Mouse (Mus musculus): ENCODE measurements around the gene Timm44. TPM values are rescaled to one million over a fixed set of nuclear protein-coding genes. Genes with fewer than 3 reads are reported as not detected.

Gene Timm44
- polyA plus RNA-seq, 1 experiment from 2014 or later = 74.6 TPM

DNA sequence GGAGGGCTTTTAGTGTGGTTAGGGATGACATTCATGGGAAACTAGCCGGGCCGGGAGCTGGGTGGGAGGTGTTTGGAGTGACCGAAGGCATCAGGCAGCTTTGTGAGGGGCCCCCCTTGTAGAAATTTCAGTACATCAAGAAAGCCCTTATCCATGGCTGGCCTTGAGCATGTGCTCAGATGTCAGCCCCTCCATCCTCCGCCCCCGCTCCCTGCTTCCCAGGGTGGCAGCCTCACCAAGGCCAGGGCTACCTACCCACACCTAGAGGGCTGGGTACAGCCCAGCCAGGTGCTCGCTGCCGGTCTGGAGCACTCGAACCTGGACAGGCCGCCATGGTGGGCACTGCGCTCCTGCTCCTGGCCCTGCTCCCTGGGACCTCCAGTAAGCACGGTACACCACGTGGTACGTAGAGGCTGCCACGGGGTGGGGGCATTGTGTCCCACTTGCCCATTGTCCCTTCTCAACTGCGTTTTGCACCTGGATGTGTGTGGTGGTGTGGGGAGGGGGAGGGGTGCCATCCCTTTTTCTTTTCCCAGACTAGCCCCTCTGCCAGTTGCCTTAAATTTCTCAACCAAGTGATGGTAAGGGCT, 27.7 kb downstream of the Timm44 start, which contains the start of gene Tgfbr3l:
Gene Tgfbr3l (plus strand): TSS at position 264 of the 590 bp plus-strand sequence.
- 75% methylated on average over 15 of the region's 15 CpGs for WGBS
- peaks cover 24% of the 10 kb centered on the region for H3K36me3 ChIP-seq (ENCODE audit: control insufficient read depth, insufficient read depth, low read length)
- no peak for ATAC-seq
- no peaks in the 10 kb centered on the region for H3K9me3 ChIP-seq (ENCODE audit: control insufficient read depth, low read length)
- H3K27ac ChIP-seq (ENCODE audit: low read length) = no peak within 1 kb of the TSS; the same call in 1 of the 2 replicates
- no peak within 1 kb of the TSS for H3K4me3 ChIP-seq (ENCODE audit: low read length)
- H3K9ac ChIP-seq (ENCODE audit: low read depth, low read length) = peak within 1 kb of the TSS; percentile 25; the same call in 1 of the 2 replicates
- no peaks in the 10 kb centered on the region for H3K27me3 ChIP-seq (replicated peaks; ENCODE audit: control insufficient read depth, insufficient read depth, low read length)
- H3K4me2 ChIP-seq (ENCODE audit: low read depth, low read length) = no peak within 1 kb of the TSS
- H3K4me1 ChIP-seq (ENCODE audit: control insufficient read depth, insufficient read depth, low read length) = peaks cover 12% of the 10 kb centered on the region

DNA sequence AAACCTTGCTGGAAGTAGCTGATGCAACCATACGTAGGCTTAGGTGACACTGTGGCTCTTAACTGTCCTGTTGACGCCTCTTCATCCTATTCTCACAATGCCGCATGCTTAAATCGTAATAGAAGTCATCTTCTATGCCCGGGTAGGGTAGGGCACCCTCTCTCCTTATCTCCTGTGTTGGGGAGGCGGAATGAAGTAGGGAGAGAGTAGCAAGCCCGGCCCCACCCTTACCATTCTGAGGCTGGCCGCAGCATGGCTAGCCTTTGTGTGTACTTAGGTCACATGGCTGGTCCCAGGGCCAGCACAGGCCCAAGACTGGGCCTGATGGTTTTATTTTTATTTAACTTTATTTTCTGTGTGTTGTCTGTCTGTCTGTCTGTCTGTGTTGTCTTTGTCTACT, 28.5 kb downstream of the Timm44 start:
- Histone ChIP-seq H3K27ac (ENCODE audit: low read length) (no peak overlapping the region), H3K9me3 (ENCODE audit: control insufficient read depth, low read length) (no peaks in the 10 kb centered on the region), H3K4me3 (ENCODE audit: low read length) (no peak overlapping the region), H3K4me1 (ENCODE audit: control insufficient read depth, insufficient read depth, low read length) (peaks cover 8% of the 10 kb centered on the region), H3K36me3 (ENCODE audit: control insufficient read depth, insufficient read depth, low read length) (peaks cover 25% of the 10 kb centered on the region), H3K9ac (ENCODE audit: low read depth, low read length) (no peak overlapping the region), H3K27me3 (replicated peaks; ENCODE audit: control insufficient read depth, insufficient read depth, low read length) (no peaks in the 10 kb centered on the region), H3K4me2 (ENCODE audit: low read depth, low read length) (no peak overlapping the region)
- 75% methylated on average over 8 of the region's 8 CpGs for whole genome bisulfite sequencing
- ATAC-seq = no peak

DNA sequence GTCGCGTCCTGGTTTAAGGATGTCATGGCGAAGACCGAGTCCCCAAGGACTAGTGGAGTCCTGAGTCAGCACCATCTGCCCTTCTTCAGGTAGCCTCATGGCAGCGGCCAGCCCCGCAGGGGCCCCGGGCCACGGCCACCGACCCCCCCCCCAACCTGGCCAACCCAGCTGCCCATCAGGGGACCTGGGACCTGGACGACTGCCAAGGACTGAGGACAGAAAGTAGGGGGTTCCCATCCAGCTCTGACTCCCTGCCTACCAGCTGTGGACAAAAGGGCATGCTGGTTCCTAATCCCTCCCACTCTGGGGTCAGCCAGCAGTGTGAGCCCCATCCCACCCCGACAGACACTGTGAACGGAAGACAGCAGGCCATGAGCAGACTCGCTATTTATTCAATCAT, 30.0 kb downstream of the Timm44 start:
- peaks cover 25% of the 10 kb centered on the region for H3K36me3 ChIP-seq (ENCODE audit: control insufficient read depth, insufficient read depth, low read length)

GRCm38 (mm10) chr8:4245061-4245460, 30.7 kb downstream of the Timm44 start:
- 95% methylated on average over 5 of the region's 5 CpGs for WGBS
- H3K9ac ChIP-seq (ENCODE audit: low read depth, low read length) = no peak overlapping the region
- no peak overlapping the region for H3K4me3 ChIP-seq (ENCODE audit: low read length)
- H3K27me3 ChIP-seq (replicated peaks; ENCODE audit: control insufficient read depth, insufficient read depth, low read length) = no peaks in the 10 kb centered on the region
- H3K36me3 ChIP-seq (ENCODE audit: control insufficient read depth, insufficient read depth, low read length) = peaks cover 25% of the 10 kb centered on the region
- no peak overlapping the region for H3K27ac ChIP-seq (ENCODE audit: low read length)
- peaks cover 21% of the 10 kb centered on the region for H3K4me1 ChIP-seq (ENCODE audit: control insufficient read depth, insufficient read depth, low read length)
- no peak overlapping the region for H3K4me2 ChIP-seq (ENCODE audit: low read depth, low read length)
- H3K9me3 ChIP-seq (ENCODE audit: control insufficient read depth, low read length) = no peaks in the 10 kb centered on the region
- ATAC-seq = no peak

More for the DNA sequence above, 30.0 kb downstream of the Timm44 start:
- no peak overlapping the region for H3K27ac ChIP-seq (ENCODE audit: low read length)
- ATAC-seq = no peak
- WGBS = 84% methylated on average over 13 of the region's 13 CpGs
- no peaks in the 10 kb centered on the region for H3K9me3 ChIP-seq (ENCODE audit: control insufficient read depth, low read length)
- peaks cover 16% of the 10 kb centered on the region; the same call in 1 of the 2 replicates for H3K4me1 ChIP-seq (ENCODE audit: control insufficient read depth, insufficient read depth, low read length)
- H3K27me3 ChIP-seq (replicated peaks; ENCODE audit: control insufficient read depth, insufficient read depth, low read length) = no peaks in the 10 kb centered on the region
- no peak overlapping the region for H3K4me2 ChIP-seq (ENCODE audit: low read depth, low read length)
- H3K9ac ChIP-seq (ENCODE audit: low read depth, low read length) = no peak overlapping the region
- no peak overlapping the region for H3K4me3 ChIP-seq (ENCODE audit: low read length)

GRCm38 (mm10) chr8:4239193-4239890, 36.4 kb downstream of the Timm44 start:
- peaks cover 29% of the 10 kb centered on the region for H3K4me1 ChIP-seq (ENCODE audit: control insufficient read depth, insufficient read depth, low read length)
- H3K4me3 ChIP-seq (ENCODE audit: low read length) = peak overlapping the region; percentile 86
- no peaks in the 10 kb centered on the region for H3K27me3 ChIP-seq (replicated peaks; ENCODE audit: control insufficient read depth, insufficient read depth, low read length)
- H3K27ac ChIP-seq (ENCODE audit: low read length) = peak overlapping the region; percentile 93
- H3K9me3 ChIP-seq (ENCODE audit: control insufficient read depth, low read length) = no peaks in the 10 kb centered on the region
- peak overlapping the region; percentile 84 for H3K9ac ChIP-seq (ENCODE audit: low read depth, low read length)
- 10% methylated on average over 19 of the region's 19 CpGs for WGBS
- peak overlapping the region; percentile 84 for H3K4me2 ChIP-seq (ENCODE audit: low read depth, low read length)
- peak; percentile 45 for ATAC-seq
- peaks cover 11% of the 10 kb centered on the region for H3K36me3 ChIP-seq (ENCODE audit: control insufficient read depth, insufficient read depth, low read length)

DNA sequence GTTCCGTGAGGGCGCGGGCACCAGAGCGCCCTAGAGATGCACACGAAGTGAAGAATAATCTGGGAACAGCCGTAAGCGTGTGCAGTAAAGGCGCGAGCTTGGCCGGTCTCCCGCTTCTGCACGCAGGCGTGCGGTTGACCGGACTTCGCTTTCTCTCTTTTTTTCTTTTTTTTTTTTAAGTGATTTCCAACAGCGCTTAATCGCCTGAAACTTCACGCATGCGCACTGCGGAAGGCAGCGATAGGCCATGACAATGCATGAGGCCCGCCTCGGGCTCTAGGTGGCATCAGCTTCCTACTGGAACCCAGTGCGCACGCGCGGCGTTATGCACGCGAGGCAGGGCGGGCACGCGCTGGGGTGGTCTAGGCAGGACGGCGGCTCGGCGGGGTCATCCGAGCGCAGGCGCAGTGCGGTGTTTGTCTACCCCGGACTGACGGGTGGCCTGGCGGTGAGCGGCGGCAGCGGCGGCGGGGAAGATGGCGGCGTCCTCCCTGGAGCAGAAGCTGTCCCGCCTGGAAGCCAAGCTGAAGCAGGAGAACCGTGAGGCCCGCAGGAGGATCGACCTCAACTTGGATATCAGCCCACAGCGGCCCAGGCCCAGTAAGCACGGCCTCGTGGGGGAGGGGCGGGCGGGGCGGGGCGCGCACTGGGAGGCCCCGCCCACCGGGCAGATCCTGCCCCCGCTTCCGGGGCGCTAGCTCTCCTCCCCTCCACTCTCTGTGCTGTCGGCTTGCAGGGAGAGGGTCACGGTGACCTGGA, 37.1 kb downstream of the Timm44 start, which contains the start of the genes Map2k7 and Gm49320:
Gene Map2k7 (plus strand): TSS at position 307 of the 759 bp plus-strand sequence.
Gene Gm49320 (plus strand): TSS at position 432 of the 759 bp plus-strand sequence.
- peaks cover 4% of the 10 kb centered on the region; the same call in 1 of the 2 replicates for H3K36me3 ChIP-seq (ENCODE audit: control insufficient read depth, insufficient read depth, low read length)
- H3K27ac ChIP-seq (ENCODE audit: low read length) = peak within 1 kb of the TSS; percentile 99
- WGBS = under 1% methylated on average over 71 of the region's 71 CpGs
- peak; percentile 93 for ATAC-seq
- peak within 1 kb of the TSS; percentile 84 for H3K4me2 ChIP-seq (ENCODE audit: low read depth, low read length)
- peaks cover 29% of the 10 kb centered on the region for H3K4me1 ChIP-seq (ENCODE audit: control insufficient read depth, insufficient read depth, low read length)
- H3K27me3 ChIP-seq (replicated peaks; ENCODE audit: control insufficient read depth, insufficient read depth, low read length) = no peaks in the 10 kb centered on the region
- H3K9ac ChIP-seq (ENCODE audit: low read depth, low read length) = peak within 1 kb of the TSS; percentile 84
- H3K9me3 ChIP-seq (ENCODE audit: control insufficient read depth, low read length) = no peaks in the 10 kb centered on the region
- H3K4me3 ChIP-seq (ENCODE audit: low read length) = peak within 1 kb of the TSS; percentile 86

DNA sequence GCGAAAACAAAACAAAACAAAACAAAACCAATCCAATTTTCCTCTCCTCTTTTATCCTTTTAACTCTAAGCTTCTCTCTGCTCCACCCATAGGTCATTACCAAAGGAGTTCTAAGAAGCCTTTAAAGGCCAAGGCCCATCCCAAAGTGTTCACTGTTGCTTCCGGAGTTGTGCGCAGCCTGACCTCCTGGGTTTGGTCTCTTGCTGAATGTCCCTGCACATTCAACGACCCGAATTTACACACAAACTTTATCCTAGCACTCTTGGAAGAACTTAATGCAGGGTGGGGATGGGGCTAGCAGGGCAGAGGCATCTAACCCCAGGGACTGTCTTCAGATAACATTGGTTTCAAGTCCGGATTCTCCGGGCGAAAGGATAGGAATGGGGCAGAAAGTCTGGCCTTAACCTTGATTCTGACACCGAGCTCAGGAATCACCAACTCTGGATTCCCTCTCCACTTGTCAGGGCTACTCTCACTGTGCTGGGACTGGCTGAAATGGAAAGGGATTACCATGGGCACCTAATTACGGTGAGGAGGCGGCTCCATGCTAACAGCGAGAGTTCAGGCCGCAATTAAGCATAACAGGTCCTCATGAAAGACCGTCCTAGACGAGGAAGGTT, 37.8 kb downstream of the Timm44 start:
- peak overlapping the region; percentile 73 for H3K4me2 ChIP-seq (ENCODE audit: low read depth, low read length)
- WGBS = 18% methylated on average over 15 of the region's 15 CpGs
- peaks cover 29% of the 10 kb centered on the region for H3K4me1 ChIP-seq (ENCODE audit: control insufficient read depth, insufficient read depth, low read length)
- H3K4me3 ChIP-seq (ENCODE audit: low read length) = peak overlapping the region; percentile 86
- peak overlapping the region; percentile 99 for H3K27ac ChIP-seq (ENCODE audit: low read length)
- H3K9ac ChIP-seq (ENCODE audit: low read depth, low read length) = peak overlapping the region; percentile 81
- no peak for ATAC-seq
- H3K9me3 ChIP-seq (ENCODE audit: control insufficient read depth, low read length) = no peaks in the 10 kb centered on the region
- 0 out of 2 replicates have a peak, but pooled peaks cover under 1% of the 10 kb centered on the region for H3K36me3 ChIP-seq (ENCODE audit: control insufficient read depth, insufficient read depth, low read length)
- no peaks in the 10 kb centered on the region for H3K27me3 ChIP-seq (replicated peaks; ENCODE audit: control insufficient read depth, insufficient read depth, low read length)

DNA sequence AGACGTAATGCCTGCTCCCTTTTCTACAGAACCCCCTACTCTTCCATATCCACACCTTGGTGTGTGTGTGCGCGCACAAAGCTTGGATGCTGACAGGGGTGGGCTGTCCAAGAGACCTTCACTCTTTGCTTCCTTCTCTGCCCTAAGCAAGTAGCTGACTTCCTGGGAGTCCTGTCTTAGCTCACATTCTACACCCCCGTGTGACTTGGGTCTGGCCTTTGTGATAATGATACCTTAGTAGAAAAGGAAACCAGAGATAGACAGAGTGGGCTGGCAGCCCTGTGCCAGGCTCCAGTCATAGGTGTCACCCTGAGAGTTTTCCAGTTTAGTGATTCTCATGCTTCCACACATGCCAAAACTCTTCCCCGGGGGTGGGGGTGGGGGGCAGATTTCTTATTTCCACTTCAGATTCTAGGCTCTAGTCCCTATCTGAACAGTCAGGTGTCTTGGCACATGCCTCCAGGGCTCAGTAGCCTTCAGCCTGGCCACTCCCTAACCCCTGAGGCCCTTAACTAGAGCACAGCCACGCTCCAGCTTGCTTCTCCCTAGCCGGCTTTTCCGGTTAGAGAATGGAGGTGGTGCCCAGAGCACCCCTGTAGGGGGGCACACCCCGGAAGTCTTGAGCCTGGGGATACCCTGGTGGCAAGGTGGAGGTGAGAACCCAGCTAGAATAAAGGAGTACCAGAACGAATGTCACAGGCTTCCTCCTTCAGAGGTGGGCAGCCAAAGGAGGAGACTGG, 44.9 kb downstream of the Timm44 start:
- WGBS = 52% methylated on average over 10 of the region's 10 CpGs
- 0 out of 2 replicates have a peak overlapping the region, but pooled peaks have one; percentile 11 for H3K9ac ChIP-seq (ENCODE audit: low read depth, low read length)
- H3K9me3 ChIP-seq (ENCODE audit: control insufficient read depth, low read length) = no peaks in the 10 kb centered on the region
- H3K27ac ChIP-seq (ENCODE audit: low read length) = peak overlapping the region; percentile 16
- no peaks in the 10 kb centered on the region for H3K27me3 ChIP-seq (replicated peaks; ENCODE audit: control insufficient read depth, insufficient read depth, low read length)
- peaks cover 16% of the 10 kb centered on the region; the same call in 1 of the 2 replicates for H3K4me1 ChIP-seq (ENCODE audit: control insufficient read depth, insufficient read depth, low read length)
- H3K4me2 ChIP-seq (ENCODE audit: low read depth, low read length) = 0 out of 2 replicates have a peak overlapping the region, but pooled peaks have one; percentile 2
- no peaks in the 10 kb centered on the region for H3K36me3 ChIP-seq (ENCODE audit: control insufficient read depth, insufficient read depth, low read length)
- no peak overlapping the region for H3K4me3 ChIP-seq (ENCODE audit: low read length)
- peak; percentile 81 for ATAC-seq

Data from intestine, embryonic 16.5 days (tissue).